Mouse (Mus musculus) cerebellum, adult 2 months (tissue): ENCODE results near the gene Xcr1.

ENCODE experiments used
- CTCF ChIP-seq: fragments of 200-500 bp; IDR thresholded peaks from 2 replicates; pipeline ENCODE4 v1.5.1; 2011; ENCODE audit warnings: low read depth, mild to moderate bottlenecking, control low read depth, low read length, moderate library complexity, borderline replicate concordance; ENCODE audit not compliant: insufficient read depth
- POLR2A ChIP-seq: fragments of 200-500 bp; IDR thresholded peaks from 2 replicates; pipeline ENCODE4 v1.6.1; 2011; ENCODE audit warnings: low read length, control low read depth, borderline replicate concordance; ENCODE audit not compliant: insufficient read depth

DNA sequence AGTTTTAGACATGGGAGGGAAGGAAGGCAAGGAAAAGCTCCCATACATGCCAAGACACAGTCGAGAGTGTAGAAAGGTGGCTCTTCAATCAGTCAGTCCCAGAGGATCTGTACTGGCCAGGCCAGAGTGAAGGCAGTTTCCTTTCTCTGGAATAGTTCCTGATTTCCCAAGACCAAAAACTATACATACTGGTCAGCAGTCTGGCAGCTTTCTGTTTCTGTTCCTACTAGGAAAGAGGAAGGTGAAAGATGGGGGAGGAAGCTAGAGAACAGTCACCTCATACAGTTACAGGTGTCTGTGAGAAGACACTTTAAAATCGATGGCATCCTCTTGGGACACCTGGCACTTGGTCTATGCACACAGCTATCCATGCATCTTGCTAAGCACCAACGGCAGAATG is 46.4 kb downstream of the Xcr1 start:
- no peak for TF ChIP-seq CTCF
- no peak for TF ChIP-seq POLR2A
